Mouse (Mus musculus) myocyte (in vitro differentiated cells): ENCODE data around the gene Psd.

Source experiments
- E2F4 ChIP-seq: IDR thresholded peaks from one replicate; pipeline ENCODE4 v1.6.1; 2011; ENCODE audit warnings: mild to moderate bottlenecking, control low read depth, moderate library complexity; ENCODE audit not compliant: insufficient read depth
- MAX ChIP-seq: IDR thresholded peaks from one replicate; pipeline ENCODE4 v1.6.1; 2011; ENCODE audit warnings: low read depth, mild to moderate bottlenecking, control low read depth
- MYOD1 ChIP-seq, 3 experiments: IDR thresholded peaks; one replicate each; pipeline ENCODE4 v1.6.1; 2011; ENCODE audit warnings: control low read depth in 2 of 3, low read depth in 2 of 3, mild to moderate bottlenecking in 2 of 3, moderate library complexity in 1 of 3; ENCODE audit not compliant: insufficient read length in 2 of 3, control insufficient read depth in 1 of 3
- MYOG ChIP-seq, 3 experiments: IDR thresholded peaks; one replicate each; pipeline ENCODE4 v1.6.1; 2011; ENCODE audit warnings: control low read depth in 2 of 3, low read depth in 2 of 3, mild to moderate bottlenecking in 2 of 3; ENCODE audit not compliant: insufficient read length in 2 of 3, control insufficient read depth in 1 of 3, insufficient read depth in 1 of 3
- POLR2A ChIP-seq: IDR thresholded peaks from one replicate; pipeline ENCODE4 v1.6.1; 2011; ENCODE audit warnings: low read depth, mild to moderate bottlenecking, control low read depth, moderate library complexity; ENCODE audit not compliant: insufficient read length
- POLR2AphosphoS2 ChIP-seq: IDR thresholded peaks from one replicate; pipeline ENCODE4 v1.6.1; 2011; ENCODE audit warnings: low read depth, control low read depth; ENCODE audit not compliant: insufficient read length
- SRF ChIP-seq: IDR thresholded peaks from one replicate; pipeline ENCODE4 v1.6.1; 2011; ENCODE audit warnings: low read depth; ENCODE audit not compliant: control insufficient read depth, insufficient read length
- TCF12 ChIP-seq: IDR thresholded peaks from one replicate; pipeline ENCODE4 v1.6.1; 2011; ENCODE audit warnings: mild to moderate bottlenecking, control low read depth; ENCODE audit not compliant: poor library complexity, insufficient read depth, severe bottlenecking
- TCF3 ChIP-seq: IDR thresholded peaks from one replicate; pipeline ENCODE4 v1.6.1; 2011; ENCODE audit warnings: low read depth, control low read depth; ENCODE audit not compliant: insufficient read length
- USF1 ChIP-seq: IDR thresholded peaks from one replicate; pipeline ENCODE4 v1.6.1; 2011; ENCODE audit warnings: low read depth, mild to moderate bottlenecking, control low read depth, moderate library complexity

DNA sequence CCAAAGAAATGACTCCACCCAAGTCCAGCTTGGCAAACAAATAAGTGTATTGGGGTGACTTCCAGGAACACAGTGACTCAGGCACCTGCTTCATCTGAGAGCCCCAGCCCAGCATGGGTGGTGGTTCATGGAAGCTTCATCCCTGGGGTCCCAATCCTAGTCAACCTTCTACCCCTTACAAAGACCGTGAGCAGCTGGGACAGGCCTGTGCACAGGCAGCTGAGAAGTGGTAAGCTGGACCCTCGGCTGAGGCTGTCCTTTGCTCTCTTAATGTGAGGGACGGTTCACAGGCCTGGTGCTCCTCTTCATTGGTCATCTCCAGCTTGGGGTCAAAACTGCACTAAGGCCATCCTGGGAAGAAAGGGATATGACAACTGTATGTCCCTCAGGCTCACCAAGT is 39.4 kb downstream of the Psd start:
- TF ChIP-seq POLR2A (no peak), TCF3 (no peak), USF1 (no peak), E2F4 (no peak), TCF12 (no peak), MAX (no peak), SRF (no peak), MYOD1 (IDR thresholded peaks at IDR 0.05; ENCODE audit: control insufficient read depth in 1 of 3, insufficient read length in 2 of 3, low read depth in 2 of 3) (no peak), MYOG (IDR thresholded peaks at IDR 0.05; ENCODE audit: control insufficient read depth in 1 of 3, insufficient read depth in 1 of 3, insufficient read length in 2 of 3, low read depth in 2 of 3) (no peak), POLR2AphosphoS2 (no peak)
